Comparison of ENCODE assay signal across 24 mouse cellular contexts in genomic region chr2:126572747-126573146, GRCm38 (mm10). TPM values are rescaled to one million over a fixed set of nuclear protein-coding genes. Genes with fewer than 3 reads are reported as not detected.
DNase-seq lines count a peak whose midpoint lies in the region; ATAC-seq and TF ChIP-seq lines count a peak whose summit lies in the region.
"Had no signal": no experiment of that assay in that cellular context is flagged by ENCODE, and none has a peak within 500 bp of the region (broad histone marks: within the 10 kb centered on the region; RNA-seq: fewer than 3 reads in every experiment).

No protein-coding gene starts in this region.

- H3K79me2 ChIP-seq in liver, adult 2 months (ENCODE audit: control insufficient read depth, insufficient read depth, low read length): no peaks in the 10 kb centered on the region

- no peaks in the 10 kb centered on the region for H3K4me1 ChIP-seq in embryonic facial prominence, embryonic 14.5 days (ENCODE audit: control insufficient read depth, insufficient read depth, low read length)
- no peaks in the 10 kb centered on the region for H3K4me1 ChIP-seq in embryonic facial prominence, embryonic 10.5 days
- peaks cover 5% of the 10 kb centered on the region; the same call in 1 of the 2 replicates for H3K4me1 ChIP-seq in kidney, adult 2 months (ENCODE audit: control insufficient read depth, insufficient read depth, low read length)
- H3K4me1 ChIP-seq in kidney, embryonic 14.5 days (ENCODE audit: control insufficient read depth, insufficient read depth, low read length): no peaks in the 10 kb centered on the region
- peaks cover 15% of the 10 kb centered on the region for H3K4me1 ChIP-seq in liver, adult 2 months (ENCODE audit: control insufficient read depth, insufficient read depth, low read length)
- peaks cover 26% of the 10 kb centered on the region for H3K4me1 ChIP-seq in small intestine, adult 2 months (ENCODE audit: control insufficient read depth, insufficient read depth, insufficient read length, low read length)

- no peak overlapping the region for H3K27ac ChIP-seq in embryonic facial prominence, embryonic 14.5 days (replicated peaks; ENCODE audit: low read depth, low read length)
- no peak overlapping the region for H3K27ac ChIP-seq in embryonic facial prominence, embryonic 10.5 days (replicated peaks)
- no peak overlapping the region for H3K27ac ChIP-seq in kidney, adult 2 months (ENCODE audit: insufficient read depth, low read depth, low read length)
- no peak overlapping the region for H3K27ac ChIP-seq in kidney, embryonic 14.5 days (ENCODE audit: low read depth, low read length)
- no peak overlapping the region for H3K27ac ChIP-seq in liver, adult 2 months (replicated peaks; ENCODE audit: insufficient read depth, low read depth, low read length)
- peak overlapping the region; percentile 90 for H3K27ac ChIP-seq in small intestine, adult 2 months (ENCODE audit: insufficient read depth, low read depth, low read length)

- no peak for TF ChIP-seq CTCF in kidney, adult 2 months (conservative IDR thresholded peaks at IDR 0.05; ENCODE audit: insufficient read depth, insufficient read length, low read depth, low read length)
- TF ChIP-seq CTCF in liver, adult 2 months (IDR thresholded peaks at IDR 0.05; ENCODE audit: low read depth, low read length): no peak
- no peak for TF ChIP-seq CTCF in small intestine, adult 2 months (IDR thresholded peaks at IDR 0.05; ENCODE audit: extremely low read depth, insufficient read length, insufficient replicate concordance, low read depth, low read length)

- no peaks in the 10 kb centered on the region for H3K27me3 ChIP-seq in embryonic facial prominence, embryonic 14.5 days (replicated peaks; ENCODE audit: control insufficient read depth, insufficient read depth, low read length)
- no peaks in the 10 kb centered on the region for H3K27me3 ChIP-seq in embryonic facial prominence, embryonic 10.5 days (replicated peaks; ENCODE audit: low read depth, poor library complexity, severe bottlenecking)
- no peaks in the 10 kb centered on the region for H3K27me3 ChIP-seq in kidney, adult 2 months (replicated peaks; ENCODE audit: control insufficient read depth, insufficient read depth, low read length)
- H3K27me3 ChIP-seq in kidney, embryonic 14.5 days (ENCODE audit: control insufficient read depth, insufficient read depth, low read length): no peaks in the 10 kb centered on the region
- H3K27me3 ChIP-seq in liver, adult 2 months (ENCODE audit: control insufficient read depth, insufficient read depth, low read length): no peaks in the 10 kb centered on the region
- no peaks in the 10 kb centered on the region for H3K27me3 ChIP-seq in small intestine, adult 2 months (ENCODE audit: control insufficient read depth, insufficient read depth, low read length)

- TF ChIP-seq POLR2A in kidney, adult 2 months (IDR thresholded peaks at IDR 0.05; ENCODE audit: low read depth, low read length): no peak
- TF ChIP-seq POLR2A in liver, adult 2 months (IDR thresholded peaks at IDR 0.05; ENCODE audit: extremely low read depth, insufficient read depth, low read length): no peak
- TF ChIP-seq POLR2A in small intestine, adult 2 months (IDR thresholded peaks at IDR 0.05; ENCODE audit: low read depth, low read length): no peak

- H3K9me3 ChIP-seq in embryonic facial prominence, embryonic 14.5 days (ENCODE audit: control insufficient read depth, low read length): peaks cover 11% of the 10 kb centered on the region
- H3K9me3 ChIP-seq in embryonic facial prominence, embryonic 10.5 days: peaks cover 8% of the 10 kb centered on the region; the same call in 1 of the 2 replicates
- no peaks in the 10 kb centered on the region for H3K9me3 ChIP-seq in kidney, embryonic 14.5 days (ENCODE audit: control insufficient read depth, low read length)
- H3K9me3 ChIP-seq: G1E had no signal

- 78% methylated on average over 4 of the region's 4 CpGs for WGBS in embryonic facial prominence, embryonic 14.5 days
- 83% methylated on average over 4 of the region's 4 CpGs for WGBS in embryonic facial prominence, embryonic 10.5 days
- 43% methylated on average over 4 of the region's 4 CpGs for WGBS in kidney, adult 2 months
- 82% methylated on average over 4 of the region's 4 CpGs for WGBS in kidney, embryonic 14.5 days
- WGBS in liver, adult 2 months: 35% methylated on average over 4 of the region's 4 CpGs
- 22% methylated on average over 4 of the region's 4 CpGs for WGBS in small intestine, adult 2 months

- H3K9ac ChIP-seq in embryonic facial prominence, embryonic 14.5 days (ENCODE audit: low read depth, low read length): no peak overlapping the region
- no peak overlapping the region for H3K9ac ChIP-seq in kidney, embryonic 14.5 days (ENCODE audit: low read depth, low read length)
- H3K9ac ChIP-seq in liver, adult 2 months (ENCODE audit: low read depth, low read length): no peak overlapping the region

- no peak overlapping the region for H3K4me2 ChIP-seq in embryonic facial prominence, embryonic 14.5 days (ENCODE audit: low read depth, low read length)
- H3K4me2 ChIP-seq in kidney, embryonic 14.5 days (replicated peaks; ENCODE audit: low read depth, low read length): no peak overlapping the region

- DNase-seq in embryonic facial prominence, embryonic 14.5 days (ENCODE audit: low spot score): peak; percentile 41
- no peak for DNase-seq in embryonic facial prominence, embryonic 10.5 days (ENCODE audit: low spot score)
- peak; percentile 48 for DNase-seq in kidney, adult 2 months
- DNase-seq in liver, adult 2 months (ENCODE audit: extremely low read depth, low read depth, low spot score): peak; percentile 59
- DNase-seq in liver: no peak
- DNase-seq in ovary, postnatal 36 days (ENCODE audit: low spot score): no peak
- DNase-seq: adrenal gland, adult 2 months; adrenal gland, adult 8-10 months; adrenal gland, postnatal 10 days; adrenal gland, postnatal 14 days; adrenal gland, postnatal 25 days; adrenal gland, postnatal 36 days; B cell, adult 2 months; cerebellum, adult 11 months; cerebellum, adult 11-12 months had no signal

- H3K4me3 ChIP-seq in embryonic facial prominence, embryonic 14.5 days (ENCODE audit: low read depth, low read length): no peak overlapping the region
- H3K4me3 ChIP-seq in embryonic facial prominence, embryonic 10.5 days: no peak overlapping the region
- no peak overlapping the region for H3K4me3 ChIP-seq in kidney, adult 2 months (ENCODE audit: insufficient read depth, low read depth, low read length)
- H3K4me3 ChIP-seq in kidney, embryonic 14.5 days (ENCODE audit: low read length): no peak overlapping the region
- H3K4me3 ChIP-seq in liver, adult 2 months (ENCODE audit: insufficient read depth, low read depth, low read length): no peak overlapping the region
- no peak overlapping the region for H3K4me3 ChIP-seq in small intestine, adult 2 months (ENCODE audit: low read depth, low read length)

- ATAC-seq in embryonic facial prominence, embryonic 14.5 days (ENCODE audit: low read depth): peak; percentile 63; the same call in 1 of the 2 replicates
- ATAC-seq in kidney, embryonic 14.5 days (ENCODE audit: low FRiP score, low TSS enrichment): no peak
- ATAC-seq: activated CD4-positive, CD25-positive, alpha-beta regulatory T cell, adult 4 months; CD4-positive, CD25-positive, alpha-beta regulatory T cell, adult 4 months; Patski had no signal

- no peaks in the 10 kb centered on the region for H3K36me3 ChIP-seq in embryonic facial prominence, embryonic 14.5 days (ENCODE audit: control insufficient read depth, insufficient read depth, low read length)
- H3K36me3 ChIP-seq in embryonic facial prominence, embryonic 10.5 days (replicated peaks): no peaks in the 10 kb centered on the region
- H3K36me3 ChIP-seq in kidney, adult 2 months (ENCODE audit: control insufficient read depth, insufficient read depth, low read length): peaks cover 12% of the 10 kb centered on the region; the same call in 1 of the 2 replicates
- no peaks in the 10 kb centered on the region for H3K36me3 ChIP-seq in kidney, embryonic 14.5 days (ENCODE audit: control insufficient read depth, insufficient read depth, low read length)
- H3K36me3 ChIP-seq in liver, adult 2 months (ENCODE audit: control insufficient read depth, insufficient read depth, low read length): peaks cover 95% of the 10 kb centered on the region
- H3K36me3 ChIP-seq in small intestine, adult 2 months (ENCODE audit: control insufficient read depth, insufficient read depth, low read length): peaks cover 6% of the 10 kb centered on the region; the same call in 1 of the 2 replicates
- H3K36me3 ChIP-seq: G1E had no signal

RNA-seq across cellular contexts. Expression of gene Slc27a2, which starts 20.5 kb away (rescaled TPM):
- 10.4 and 10.8 TPM in 2 replicates for polyA plus RNA-seq in embryonic facial prominence, embryonic 14.5 days (2014; fragmentation: Nextera tagmentation; extraction: Ambion mirVana)
- polyA plus RNA-seq in embryonic facial prominence, embryonic 10.5 days (2016; fragmentation: Nextera tagmentation; extraction: Ambion mirVana): 1.5 and 3.8 TPM in 2 replicates
- 1,333 and 1,911 TPM in 2 replicates for polyA plus RNA-seq in kidney, adult 2 months (2012; rRNA removed)
- polyA plus RNA-seq in kidney, embryonic 14.5 days (2014; fragmentation: Nextera tagmentation; extraction: Ambion mirVana): 3.9 and 9.6 TPM in 2 replicates
- 1,190 and 1,397 TPM in 2 replicates for total RNA-seq in liver, adult 2 months (2014; rRNA removed)
- 912 and 1,036 TPM in 2 replicates for polyA plus RNA-seq in liver, adult 2 months (2012; rRNA removed)
- 72.1 and 80.3 TPM in 2 replicates for polyA plus RNA-seq in small intestine, adult 2 months (2012; rRNA removed)
- total RNA-seq: CH12.LX, MEL had no signal
- polyA plus RNA-seq: activated CD4-positive, CD25-positive, alpha-beta regulatory T cell, adult 4 months; C2C12; CD4-positive, CD25-positive, alpha-beta regulatory T cell, adult 4 months; G1E; Patski had no signal

RNA-seq across cellular contexts. Expression of gene Hdc, which starts 46.4 kb away (rescaled TPM):
- 32.0 and 67.6 TPM in 2 replicates for polyA plus RNA-seq in embryonic facial prominence, embryonic 14.5 days (2014; fragmentation: Nextera tagmentation; extraction: Ambion mirVana)
- 0.40 and 0.95 TPM in 2 replicates for polyA plus RNA-seq in embryonic facial prominence, embryonic 10.5 days (2016; fragmentation: Nextera tagmentation; extraction: Ambion mirVana)
- 8.1 and 11.7 TPM in 2 replicates for polyA plus RNA-seq in kidney, adult 2 months (2012; rRNA removed)
- 16.3 and 45.6 TPM in 2 replicates for polyA plus RNA-seq in kidney, embryonic 14.5 days (2014; fragmentation: Nextera tagmentation; extraction: Ambion mirVana)
- 1.1 and 1.8 TPM in 2 replicates for total RNA-seq in liver, adult 2 months (2014; rRNA removed)
- polyA plus RNA-seq in liver, adult 2 months (2012; rRNA removed): 0.97 and 1.7 TPM in 2 replicates
- 1.0 and 1.2 TPM in 2 replicates for polyA plus RNA-seq in small intestine, adult 2 months (2012; rRNA removed)

Comparison
In these comparisons a context has a peak if more than half of its experiments do, and no peak if none do; other contexts are left out.
1. DNase-seq: peak in embryonic facial prominence, embryonic 14.5 days (single experiment), kidney, adult 2 months (single experiment) and liver, adult 2 months (single experiment); none in embryonic facial prominence, embryonic 10.5 days (single experiment), liver (single experiment) and ovary, postnatal 36 days (single experiment).
2. RNA of gene Slc27a2, which starts 20.5 kb away (polyA plus RNA-seq): 1,333 to 1,911 TPM in kidney, adult 2 months and 912 to 1,036 TPM in liver, adult 2 months; 72.1 to 80.3 TPM in small intestine, adult 2 months, 10.4 to 10.8 TPM in embryonic facial prominence, embryonic 14.5 days, 3.9 to 9.6 TPM in kidney, embryonic 14.5 days and 1.5 to 3.8 TPM in embryonic facial prominence, embryonic 10.5 days; every median in the first group is over 10 times any median in the second.